ENCODE assay signal across 14 mouse cellular contexts in the genomic region with DNA sequence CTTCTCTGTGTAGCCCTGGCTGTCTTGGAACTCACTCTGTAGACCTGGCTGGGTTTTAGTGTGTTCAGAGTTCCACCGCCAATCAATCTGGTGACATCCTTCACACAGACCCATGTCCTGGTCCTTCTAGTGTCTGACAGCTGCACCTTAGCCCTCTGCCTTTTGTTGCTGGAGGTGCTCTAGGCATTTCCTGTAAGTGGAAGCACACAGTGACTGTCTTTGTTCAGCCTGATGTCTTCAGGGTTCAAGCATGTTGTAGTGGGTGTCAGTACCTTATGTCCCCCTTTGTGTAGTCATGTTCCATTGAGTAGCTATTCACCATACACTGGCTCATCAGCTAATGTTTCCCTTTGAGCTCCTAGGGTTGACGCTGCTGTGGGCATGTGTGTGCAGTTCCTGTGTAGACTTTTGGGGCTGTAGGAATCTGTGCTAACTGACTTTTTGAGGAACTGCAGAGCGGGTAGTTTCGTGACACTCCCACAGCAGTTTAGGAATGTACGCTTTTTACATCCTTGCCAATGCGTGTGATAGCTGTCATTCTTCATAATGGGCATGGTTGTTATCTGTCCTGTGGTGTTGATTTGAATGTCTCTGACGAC. TPM values are rescaled to one million over a fixed set of nuclear protein-coding genes. Genes with fewer than 3 reads are reported as not detected.
A peak's percentile ranks its signal among the peaks of the same experiment; 100 is the strongest.
DNase-seq lines count a peak whose midpoint lies in the region; ATAC-seq lines count a peak whose summit lies in the region.
"Had no signal": no experiment of that assay in that cellular context is flagged by ENCODE, and none has a peak within 500 bp of the region (broad histone marks: within the 10 kb centered on the region; RNA-seq: fewer than 3 reads in every experiment).

No protein-coding gene starts in this region.

- H3K4me1 ChIP-seq in limb, embryonic 15.5 days = peaks cover 34% of the 10 kb centered on the region
- peaks cover 42% of the 10 kb centered on the region for H3K4me1 ChIP-seq in limb, embryonic 10.5 days
- peaks cover 21% of the 10 kb centered on the region for H3K4me1 ChIP-seq in liver, embryonic 11.5 days (replicated peaks; ENCODE audit: control insufficient read depth, insufficient read depth, low read length)

- no peak overlapping the region for H3K9ac ChIP-seq in limb, embryonic 15.5 days
- H3K9ac ChIP-seq in liver, embryonic 11.5 days (ENCODE audit: low read depth, low read length) = no peak overlapping the region
- H3K9ac ChIP-seq: hindbrain, embryonic 13.5 days; limb, embryonic 12.5 days; lung, embryonic 15.5 days; midbrain, embryonic 15.5 days; stomach, embryonic 15.5 days had no signal

- H3K36me3 ChIP-seq in limb, embryonic 15.5 days = peaks cover 11% of the 10 kb centered on the region
- peaks cover 46% of the 10 kb centered on the region for H3K36me3 ChIP-seq in limb, embryonic 10.5 days
- peaks cover 5% of the 10 kb centered on the region for H3K36me3 ChIP-seq in liver, embryonic 11.5 days (ENCODE audit: control insufficient read depth, insufficient read depth, low read length)

- no peak overlapping the region for H3K4me3 ChIP-seq in limb, embryonic 15.5 days
- H3K4me3 ChIP-seq in limb, embryonic 10.5 days = no peak overlapping the region
- H3K4me3 ChIP-seq in liver, embryonic 11.5 days (ENCODE audit: low read depth, low read length) = no peak overlapping the region
- H3K4me3 ChIP-seq: hindbrain, embryonic 13.5 days; limb, embryonic 12.5 days; lung, embryonic 15.5 days; midbrain, embryonic 15.5 days; stomach, embryonic 15.5 days had no signal

- H3K9me3 ChIP-seq in limb, embryonic 15.5 days = no peaks in the 10 kb centered on the region
- H3K9me3 ChIP-seq in limb, embryonic 10.5 days (replicated peaks) = peaks cover 6% of the 10 kb centered on the region; the same call in 1 of the 2 replicates
- H3K9me3 ChIP-seq in liver, embryonic 11.5 days (ENCODE audit: control insufficient read depth, low read length) = peaks cover 4% of the 10 kb centered on the region; the same call in 1 of the 2 replicates
- H3K9me3 ChIP-seq: hindbrain, embryonic 13.5 days; lung, embryonic 15.5 days; midbrain, embryonic 15.5 days; stomach, embryonic 15.5 days had no signal

- H3K27ac ChIP-seq in limb, embryonic 15.5 days = peak overlapping the region; percentile 30; the same call in 1 of the 2 replicates
- no peak overlapping the region for H3K27ac ChIP-seq in limb, embryonic 10.5 days
- H3K27ac ChIP-seq in liver, embryonic 11.5 days (ENCODE audit: low read depth, low read length) = no peak overlapping the region
- H3K27ac ChIP-seq: hindbrain, embryonic 13.5 days; limb, embryonic 12.5 days; lung, embryonic 15.5 days; midbrain, embryonic 15.5 days; stomach, embryonic 15.5 days had no signal

- no peak for ATAC-seq in limb, embryonic 15.5 days (ENCODE audit: insufficient number of reproducible peaks, low FRiP score, low TSS enrichment, low read depth)
- peak; percentile 46 for ATAC-seq in common myeloid progenitor, adult 5-6 weeks (replicated peaks; ENCODE audit: low read depth, poor library complexity, severe bottlenecking)
- ATAC-seq in megakaryocyte progenitor cell, adult 5-6 weeks (replicated peaks; ENCODE audit: poor library complexity) = peak; percentile 46
- ATAC-seq in liver, embryonic 11.5 days (replicated peaks; ENCODE audit: low FRiP score) = no peak

- no peaks in the 10 kb centered on the region for H3K27me3 ChIP-seq in limb, embryonic 15.5 days
- no peaks in the 10 kb centered on the region for H3K27me3 ChIP-seq in limb, embryonic 10.5 days (ENCODE audit: low read depth, poor library complexity, severe bottlenecking)
- H3K27me3 ChIP-seq in liver, embryonic 11.5 days (replicated peaks; ENCODE audit: control insufficient read depth, insufficient read depth, low read length) = no peaks in the 10 kb centered on the region
- H3K27me3 ChIP-seq: hindbrain, embryonic 13.5 days; limb, embryonic 12.5 days; lung, embryonic 15.5 days; midbrain, embryonic 15.5 days; stomach, embryonic 15.5 days had no signal

- H3K4me2 ChIP-seq in limb, embryonic 15.5 days = no peak overlapping the region
- H3K4me2 ChIP-seq in liver, embryonic 11.5 days = no peak overlapping the region
- H3K4me2 ChIP-seq: hindbrain, embryonic 13.5 days; limb, embryonic 12.5 days; lung, embryonic 15.5 days; midbrain, embryonic 15.5 days; stomach, embryonic 15.5 days had no signal

- no peak for DNase-seq in limb, embryonic 10.5 days (ENCODE audit: low spot score)
- DNase-seq in CD4-positive, CD25-positive, alpha-beta regulatory T cell, adult 2 months (ENCODE audit: low read depth, low spot score) = peak; percentile 58
- no peak for DNase-seq in embryo, embryonic 9.5 days (ENCODE audit: extremely low spot score)
- DNase-seq in liver, embryonic 11.5 days (ENCODE audit: low spot score) = no peak
- DNase-seq: adrenal gland, postnatal 10 days; layer of hippocampus, adult 9-11 months had no signal

- 69% methylated on average over 7 of the region's 7 CpGs for WGBS in limb, embryonic 15.5 days
- WGBS in limb, embryonic 10.5 days = 89% methylated on average over 7 of the region's 7 CpGs
- 52% methylated on average over 7 of the region's 7 CpGs for WGBS in liver, embryonic 11.5 days

RNA-seq across cellular contexts. Expression of a gene that starts 17.9 kb away (rescaled TPM):
- polyA plus RNA-seq in limb, embryonic 15.5 days (2015; fragmentation: Nextera tagmentation; extraction: Ambion mirVana) = 29.5 and 32.7 TPM in 2 replicates
- 33.8 and 45.4 TPM in 2 replicates for polyA plus RNA-seq in limb, embryonic 10.5 days (2016; fragmentation: Nextera tagmentation; extraction: Ambion mirVana)
- 118 and 130 TPM in 2 replicates for total RNA-seq in common myeloid progenitor, adult 5-6 weeks (2017)
- 13.3 and 19.2 TPM in 2 replicates for total RNA-seq in megakaryocyte progenitor cell, adult 5-6 weeks (2015)
- total RNA-seq in megakaryocyte progenitor cell, adult 5-6 weeks (2017) = 42.5 and 66.7 TPM in 2 replicates
- polyA plus RNA-seq in liver, embryonic 11.5 days (2014; fragmentation: Nextera tagmentation; extraction: Ambion mirVana) = 12.5 and 13.6 TPM in 2 replicates

Comparison
In these comparisons a context has a peak if more than half of its experiments do, and no peak if none do; other contexts are left out.
1. ATAC-seq: peak in common myeloid progenitor, adult 5-6 weeks (single experiment) and megakaryocyte progenitor cell, adult 5-6 weeks (single experiment); none in limb, embryonic 15.5 days (single experiment) and liver, embryonic 11.5 days (single experiment).